Mouse (Mus musculus): ENCODE results near the gene Cdh26. TPM values are rescaled to one million over a fixed set of nuclear protein-coding genes. Genes with fewer than 3 reads are reported as not detected.

Gene Cdh26
- total RNA-seq (2021): under 1 TPM; 0.16 TPM
- long read RNA-seq, partial matches to known transcripts: 1 of 2 reads
- long read RNA-seq, other reads (novel, unspliced or antisense): 1 of 2 reads

- DNase-seq (ENCODE audit: low spot score in 2 of 2): no peak
Observed at GRCm38 (mm10) chr2:178430231-178430630, at the start of gene Cdh26. TSS of gene Cdh26 (plus strand) at chr2:178430531.

- DNase-seq (ENCODE audit: low spot score in 2 of 2): peak in 1 of 2 experiments; percentile 4
Observed at GRCm38 (mm10) chr2:178407053-178407815, 23.1 kb upstream of the Cdh26 start, which contains the start of gene Sycp2. TSS of gene Sycp2 (minus strand) at chr2:178407685.

GRCm38 (mm10) chr2:178409024-178409423 lies 21.3 kb upstream of the Cdh26 start:
- no peak for DNase-seq (ENCODE audit: low spot score in 2 of 2)

GRCm38 (mm10) chr2:178410286-178410685 lies 20.0 kb upstream of the Cdh26 start:
- peak in 1 of 2 experiments; percentile 2 for DNase-seq (ENCODE audit: low spot score in 2 of 2)

GRCm38 (mm10) chr2:178412598-178412997 lies 17.7 kb upstream of the Cdh26 start:
- peak in 1 of 2 experiments; percentile 10 for DNase-seq (ENCODE audit: low spot score in 2 of 2)

- peak; percentile 37 to 42 for DNase-seq (ENCODE audit: low spot score in 2 of 2)
Observed at GRCm38 (mm10) chr2:178413081-178413480, 17.2 kb upstream of the Cdh26 start.

GRCm38 (mm10) chr2:178413481-178414260 lies 16.7 kb upstream of the Cdh26 start:
- DNase-seq (ENCODE audit: low spot score in 2 of 2): peak; percentile 30 to 57

GRCm38 (mm10) chr2:178414261-178415149 lies 15.8 kb upstream of the Cdh26 start, which contains the start of the genes Ppp1r3d and Fam217b:
TSS of gene Ppp1r3d (minus strand) at chr2:178414472.
TSS of gene Fam217b (plus strand) at chr2:178414524.
- DNase-seq (ENCODE audit: low spot score in 2 of 2): peak; percentile 56 to 67

- DNase-seq (ENCODE audit: low spot score in 2 of 2): no peak
Observed at GRCm38 (mm10) chr2:178415150-178415448, 15.2 kb upstream of the Cdh26 start.

GRCm38 (mm10) chr2:178416427-178416826 lies 13.9 kb upstream of the Cdh26 start:
- DNase-seq (ENCODE audit: low spot score in 2 of 2): peak in 1 of 2 experiments; percentile 19

GRCm38 (mm10) chr2:178416970-178417369 lies 13.4 kb upstream of the Cdh26 start:
- peak in 1 of 2 experiments; percentile 11 for DNase-seq (ENCODE audit: low spot score in 2 of 2)

GRCm38 (mm10) chr2:178420576-178420975 lies 9.8 kb upstream of the Cdh26 start:
- DNase-seq (ENCODE audit: low spot score in 2 of 2): peak in 1 of 2 experiments; percentile 7

- DNase-seq (ENCODE audit: low spot score in 2 of 2): peak in 1 of 2 experiments; percentile 10
Observed at GRCm38 (mm10) chr2:178421603-178422002, 8.7 kb upstream of the Cdh26 start.

GRCm38 (mm10) chr2:178422186-178422585 lies 8.1 kb upstream of the Cdh26 start:
- DNase-seq (ENCODE audit: low spot score in 2 of 2): no peak

GRCm38 (mm10) chr2:178423223-178423622 lies 7.1 kb upstream of the Cdh26 start:
- no peak for DNase-seq (ENCODE audit: low spot score in 2 of 2)

GRCm38 (mm10) chr2:178426229-178426628 lies 4.1 kb upstream of the Cdh26 start:
- DNase-seq (ENCODE audit: low spot score in 2 of 2): peak; percentile 43 to 58

GRCm38 (mm10) chr2:178427181-178427580 lies 3.1 kb upstream of the Cdh26 start:
- no peak for DNase-seq (ENCODE audit: low spot score in 2 of 2)

- DNase-seq (ENCODE audit: low spot score in 2 of 2): peak in 1 of 2 experiments; percentile 3
Observed at GRCm38 (mm10) chr2:178428183-178428582, 2.1 kb upstream of the Cdh26 start.

- DNase-seq (ENCODE audit: low spot score in 2 of 2): no peak
Observed at GRCm38 (mm10) chr2:178428676-178429075, 1.7 kb upstream of the Cdh26 start.

GRCm38 (mm10) chr2:178429426-178429825 lies 905 bp upstream of the Cdh26 start:
- DNase-seq (ENCODE audit: low spot score in 2 of 2): no peak

GRCm38 (mm10) chr2:178433495-178433894 lies 3.2 kb downstream of the Cdh26 start:
- DNase-seq (ENCODE audit: low spot score in 2 of 2): no peak

Measured in layer of hippocampus, postnatal 10 days (tissue).